Mouse (Mus musculus) hindbrain, embryonic 11.5 days (tissue): Measurements from ENCODE around the gene Gm3182. TPM values are rescaled to one million over a fixed set of nuclear protein-coding genes. Genes with fewer than 3 reads are reported as not detected.
"Not testable (repeated sequence)": the region's sequence is repeated elsewhere in the genome, so short reads cannot be mapped to it uniquely, and the experiment has no call there.

Source experiments
- ATAC-seq: fragments of 200-750 bp; cut with Nextera tagmentation; 2 replicates; pipeline ENCODE4 v1.8.0; 2017; ENCODE audit warnings: mild to moderate bottlenecking, moderate TSS enrichment, moderate library complexity; ENCODE audit not compliant: low FRiP score
- DNase-seq: peaks from one replicate; pipeline ENCODE4 v3.0.0-alpha.2; 2015; ENCODE audit warnings: low spot score
- H3K27ac ChIP-seq: fragments of 300-500 bp; sonication (generic); 2 replicates; pipeline ENCODE4 v1.5.1; 2014; ENCODE audit warnings: mild to moderate bottlenecking, low read depth, low read length
- H3K27me3 ChIP-seq: fragments of 300-500 bp; sonication (generic); 2 replicates; pipeline ENCODE4 v1.6.1; 2014; ENCODE audit warnings: mild to moderate bottlenecking, low read length, moderate library complexity, mixed read lengths; ENCODE audit not compliant: control insufficient read depth, insufficient read depth
- H3K36me3 ChIP-seq: fragments of 300-500 bp; sonication (generic); 2 replicates; pipeline ENCODE4 v1.6.1; 2014; ENCODE audit warnings: mild to moderate bottlenecking, low read length, moderate library complexity, mixed read lengths; ENCODE audit not compliant: control insufficient read depth, insufficient read depth
- H3K4me1 ChIP-seq: fragments of 300-500 bp; sonication (generic); replicated peaks from 2 replicates; pipeline ENCODE4 v1.6.1; 2014; ENCODE audit warnings: low read length, mixed read lengths; ENCODE audit not compliant: control insufficient read depth, insufficient read depth
- H3K4me2 ChIP-seq: fragments of 300-500 bp; sonication (generic); replicated peaks from 2 replicates; pipeline ENCODE4 v1.6.1; 2014; ENCODE audit warnings: mild to moderate bottlenecking, low read depth, low read length
- H3K4me3 ChIP-seq: fragments of 300-500 bp; sonication (generic); 2 replicates; pipeline ENCODE4 v1.5.1; 2014; ENCODE audit warnings: low read depth, low read length
- H3K9ac ChIP-seq: fragments of 300-500 bp; sonication (generic); 2 replicates; pipeline ENCODE4 v1.6.1; 2014; ENCODE audit warnings: low read depth, low read length
- H3K9me3 ChIP-seq: fragments of 300-500 bp; sonication (generic); 2 replicates; pipeline ENCODE4 v1.6.1; 2016; ENCODE audit warnings: low read length; ENCODE audit not compliant: control insufficient read depth
- WGBS: fragments of 180-500 bp; shearing (Covaris S2); extraction: QIAGEN DNeasy Blood & Tissue Kit; methylation state at CpG from one replicate; pipeline ENCODE4 v1.1.7; 2014; 5-methylcytosine and 5-hydroxymethylcytosine counted together
- polyA plus RNA-seq: library from polyadenylated mRNA; unstranded; fragments of >200 nt; fragmentation: Nextera tagmentation; extraction: Ambion mirVana; gene quantifications from 2 replicates; pipeline ENCODE4 v1.2.1, GENCODE M21; 2014

Gm3182 gene
- not detected in 2 replicates for polyA plus RNA-seq

- not testable (repeated sequence) for H3K4me1 ChIP-seq, ATAC-seq, DNase-seq, H3K9ac ChIP-seq, H3K27ac ChIP-seq, H3K9me3 ChIP-seq, H3K27me3 ChIP-seq, H3K4me3 ChIP-seq, H3K36me3 ChIP-seq, H3K4me2 ChIP-seq
- no CpG with 5 or more reads among the region's 2 CpGs for WGBS
Observed at GRCm38 (mm10) chr14:4481445-4481844, at the start of gene Gm3182. Gm3182 (plus strand) TSS chr14:4481745.

GRCm38 (mm10) chr14:4499425-4499824, 17.9 kb downstream of the Gm3182 start:
- ATAC-seq, H3K9me3 ChIP-seq, H3K27me3 ChIP-seq, H3K9ac ChIP-seq, H3K27ac ChIP-seq, H3K36me3 ChIP-seq, H3K4me1 ChIP-seq: not testable (repeated sequence)
- peak overlapping the region; percentile 25 for H3K4me3 ChIP-seq
- peak overlapping the region; percentile 32 for H3K4me2 ChIP-seq
- peak; percentile 4 for DNase-seq
- WGBS, result 3% methylated on average over 14 of the region's 25 CpGs

Other genes with a start within 250 kb of the Gm3182 start
- not detected in 2 replicates for gene Gm3138, start 232.1 kb upstream of the Gm3182 start, polyA plus RNA-seq
- gene Gm3149, start 164.5 kb upstream of the Gm3182 start, polyA plus RNA-seq, result not detected in 2 replicates
- gene 2610042L04Rik, start 147.0 kb upstream of the Gm3182 start, polyA plus RNA-seq, result 0.69 and 0.81 TPM in 2 replicates
- 0.09 TPM in 1 of 2 replicates, not detected in the other for gene Gm3159, start 84.2 kb upstream of the Gm3182 start, polyA plus RNA-seq
- gene Gm3164, start 66.3 kb upstream of the Gm3182 start, polyA plus RNA-seq, result 0.73 and 1.3 TPM in 2 replicates
- gene Gm3173, start 50.8 kb upstream of the Gm3182 start, polyA plus RNA-seq, result not detected in 2 replicates
- gene Gm3047, start 73.7 kb downstream of the Gm3182 start, polyA plus RNA-seq, result not detected in 2 replicates
- not detected in 2 replicates for gene Gm8159, start 150.6 kb downstream of the Gm3182 start, polyA plus RNA-seq
- gene Gm3239, start 182.4 kb downstream of the Gm3182 start, polyA plus RNA-seq, result 0.45 TPM in 1 of 2 replicates, not detected in the other
- not detected in 2 replicates for gene Gm7876, start 227.5 kb downstream of the Gm3182 start, polyA plus RNA-seq
- 0.11 and 0.63 TPM in 2 replicates for gene Gm3252, start 245.0 kb downstream of the Gm3182 start, polyA plus RNA-seq